In the genomic region with DNA sequence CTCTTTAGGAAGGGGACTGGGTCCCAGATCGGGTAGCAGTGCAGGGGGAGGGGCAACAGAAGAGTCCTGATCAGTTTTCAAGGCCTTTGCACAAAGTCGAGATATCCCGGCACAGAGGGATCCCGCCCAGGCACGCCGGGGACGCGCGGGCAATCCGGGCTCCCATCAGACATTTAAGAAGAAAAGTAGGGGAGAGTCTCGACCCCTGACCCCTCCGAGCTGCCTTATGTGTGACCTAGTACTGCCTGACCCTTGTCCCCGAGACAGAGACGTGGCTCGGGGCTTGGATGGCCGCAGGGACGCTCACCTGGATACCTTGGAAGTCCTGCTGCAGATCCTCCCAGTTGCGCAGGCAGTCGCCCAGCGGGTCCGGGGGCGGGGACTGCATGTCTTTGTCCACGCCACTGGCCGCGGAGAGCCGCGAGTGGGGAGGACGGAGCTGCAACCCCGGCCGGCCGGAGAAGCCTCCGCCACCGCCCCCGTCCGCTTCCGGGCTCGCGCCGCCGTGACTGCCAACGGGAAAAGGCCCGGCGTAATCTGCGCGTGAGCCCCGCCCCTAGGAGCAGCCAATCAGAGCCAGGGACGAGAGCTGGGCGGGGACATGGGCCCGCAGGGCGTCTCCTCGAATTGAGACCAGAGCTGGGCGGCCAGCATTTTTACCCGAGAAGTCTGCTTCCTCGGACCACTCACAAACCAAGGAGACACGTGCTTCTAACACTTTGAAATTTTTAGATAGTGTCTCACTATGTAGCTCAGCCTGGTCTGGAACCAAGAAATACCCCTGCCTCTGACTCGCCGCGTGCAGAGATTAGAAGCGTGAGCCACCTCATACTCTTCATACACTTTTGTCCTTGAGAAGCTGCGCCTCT, we compare ENCODE assay signal across 8 mouse cellular contexts. TPM values are rescaled to one million over a fixed set of nuclear protein-coding genes. Genes with fewer than 3 reads are reported as not detected.
A peak's percentile ranks its signal among the peaks of the same experiment; 100 is the strongest.
DNase-seq lines count a peak whose midpoint lies in the region; ATAC-seq lines count a peak whose summit lies in the region.

A gene (minus strand): TSS at position 708 of the 869 bp plus-strand sequence.

- peak; percentile 94 for DNase-seq in adipocyte (ENCODE audit: low spot score)
- DNase-seq in embryo, embryonic 10 days (ENCODE audit: low spot score): peak; percentile 96
- peak; percentile 97 for DNase-seq in gastrocnemius, postnatal 14 days
- peak; percentile 88 to 97 for DNase-seq in left cerebral cortex, postnatal 10 days (ENCODE audit: extremely low spot score in 1 of 2, low spot score in 2 of 2)
- DNase-seq in right cerebral cortex, postnatal 25 days: peak; percentile 93
- peak; percentile 93 to 96 for DNase-seq in urinary bladder, postnatal 4 days (ENCODE audit: low spot score in 2 of 2)

- peak; percentile 99 for ATAC-seq in inflammation-experienced regulatory T-cells, adult 6 months
- ATAC-seq in megakaryocyte-erythroid progenitor cell, adult 5-6 weeks (replicated peaks; ENCODE audit: low FRiP score, low TSS enrichment, poor library complexity, severe bottlenecking): peak; percentile 98

- intact Hi-C loops in gastrocnemius, postnatal 14 days (cut with DNase I; ENCODE audit: low total_unique reads): no loop called here
- intact Hi-C loops in left cerebral cortex, postnatal 10 days (cut with DNase I): no loop called here

RNA-seq across cellular contexts. Expression of the gene that starts here (rescaled TPM):
- 1 to 10 TPM; 3.8 to 5.2 TPM for total RNA-seq in gastrocnemius, postnatal 14 days (2021)
- 10 to 100 TPM; 31.4 to 58.5 (median 39.4) TPM for polyA plus RNA-seq in inflammation-experienced regulatory T-cells, adult 6 months (2017; shearing (Covaris generic))
- 10 to 100 TPM; 20.7 to 22.0 TPM for total RNA-seq in left cerebral cortex, postnatal 10 days (2021)
- total RNA-seq in megakaryocyte-erythroid progenitor cell, adult 5-6 weeks (2014; fragmentation: Nextera tagmentation): 11.2 and 14.3 TPM in 2 replicates
- total RNA-seq in megakaryocyte-erythroid progenitor cell, adult 5-6 weeks (2017): 12.1 and 15.7 TPM in 2 replicates

Comparison
In these comparisons a context has a peak if more than half of its experiments do, and no peak if none do; other contexts are left out.
1. Peak in every context shown above with its lines: DNase-seq and ATAC-seq.